Mouse (Mus musculus): Measurements from ENCODE around the gene Bbs4. TPM values are rescaled to one million over a fixed set of nuclear protein-coding genes. Genes with fewer than 3 reads are reported as not detected.

The Bbs4 gene
- total RNA-seq, 1 experiment from 2014 or later, result 7.9 TPM

GRCm38 (mm10) chr9:59307890-59308289 lies 45.4 kb downstream of the Bbs4 start:
- ATAC-seq (replicated peaks; ENCODE audit: insufficient number of reproducible peaks, low FRiP score, low TSS enrichment, poor library complexity, severe bottlenecking), result no peak

- ATAC-seq (replicated peaks; ENCODE audit: insufficient number of reproducible peaks, low FRiP score, low TSS enrichment, poor library complexity, severe bottlenecking), result no peak
Measured at GRCm38 (mm10) chr9:59296419-59296818, 56.9 kb downstream of the Bbs4 start.

GRCm38 (mm10) chr9:59292493-59292875 lies 60.8 kb downstream of the Bbs4 start:
- ATAC-seq (replicated peaks; ENCODE audit: insufficient number of reproducible peaks, low FRiP score, low TSS enrichment, poor library complexity, severe bottlenecking), result no peak

GRCm38 (mm10) chr9:59291688-59292492 lies 61.4 kb downstream of the Bbs4 start:
- ATAC-seq (replicated peaks; ENCODE audit: insufficient number of reproducible peaks, low FRiP score, low TSS enrichment, poor library complexity, severe bottlenecking), result no peak

- ATAC-seq (replicated peaks; ENCODE audit: insufficient number of reproducible peaks, low FRiP score, low TSS enrichment, poor library complexity, severe bottlenecking), result peak; percentile 98
Measured at GRCm38 (mm10) chr9:59290957-59291687, 62.2 kb downstream of the Bbs4 start, which contains the start of gene Adpgk. TSS of gene Adpgk (plus strand) at chr9:59291558.

- no peak for ATAC-seq (replicated peaks; ENCODE audit: insufficient number of reproducible peaks, low FRiP score, low TSS enrichment, poor library complexity, severe bottlenecking)
Measured at GRCm38 (mm10) chr9:59289529-59290115, 63.7 kb downstream of the Bbs4 start.

GRCm38 (mm10) chr9:59288685-59289410 lies 64.5 kb downstream of the Bbs4 start:
- no peak for ATAC-seq (replicated peaks; ENCODE audit: insufficient number of reproducible peaks, low FRiP score, low TSS enrichment, poor library complexity, severe bottlenecking)

GRCm38 (mm10) chr9:59288058-59288457 lies 65.2 kb downstream of the Bbs4 start:
- ATAC-seq (replicated peaks; ENCODE audit: insufficient number of reproducible peaks, low FRiP score, low TSS enrichment, poor library complexity, severe bottlenecking), result no peak

GRCm38 (mm10) chr9:59285614-59286013 lies 67.7 kb downstream of the Bbs4 start:
- ATAC-seq (replicated peaks; ENCODE audit: insufficient number of reproducible peaks, low FRiP score, low TSS enrichment, poor library complexity, severe bottlenecking), result no peak

- ATAC-seq (replicated peaks; ENCODE audit: insufficient number of reproducible peaks, low FRiP score, low TSS enrichment, poor library complexity, severe bottlenecking), result no peak
Measured at GRCm38 (mm10) chr9:59282683-59282986, 70.7 kb downstream of the Bbs4 start.

GRCm38 (mm10) chr9:59281871-59282682 lies 71.2 kb downstream of the Bbs4 start:
- ATAC-seq (replicated peaks; ENCODE audit: insufficient number of reproducible peaks, low FRiP score, low TSS enrichment, poor library complexity, severe bottlenecking), result peak; percentile 84; the same call in 1 of the 2 replicates

GRCm38 (mm10) chr9:59280888-59281287 lies 72.4 kb downstream of the Bbs4 start:
- ATAC-seq (replicated peaks; ENCODE audit: insufficient number of reproducible peaks, low FRiP score, low TSS enrichment, poor library complexity, severe bottlenecking), result no peak; the same call in 1 of the 2 replicates

- ATAC-seq (replicated peaks; ENCODE audit: insufficient number of reproducible peaks, low FRiP score, low TSS enrichment, poor library complexity, severe bottlenecking), result no peak
Measured at GRCm38 (mm10) chr9:59278694-59279093, 74.6 kb downstream of the Bbs4 start.

- no peak for ATAC-seq (replicated peaks; ENCODE audit: insufficient number of reproducible peaks, low FRiP score, low TSS enrichment, poor library complexity, severe bottlenecking)
Measured at GRCm38 (mm10) chr9:59278199-59278598, 75.1 kb downstream of the Bbs4 start.

GRCm38 (mm10) chr9:59274846-59275455 lies 78.4 kb downstream of the Bbs4 start:
- no peak for ATAC-seq (replicated peaks; ENCODE audit: insufficient number of reproducible peaks, low FRiP score, low TSS enrichment, poor library complexity, severe bottlenecking)

- ATAC-seq (replicated peaks; ENCODE audit: insufficient number of reproducible peaks, low FRiP score, low TSS enrichment, poor library complexity, severe bottlenecking), result no peak
Measured at GRCm38 (mm10) chr9:59273199-59273598, 80.1 kb downstream of the Bbs4 start.

Measured in monocyte, adult 5-6 weeks (primary cell).